Mouse (Mus musculus): ENCODE measurements around the gene Myl6.

GRCm38 (mm10) chr10:128490912-128491311 lies 3.0 kb downstream of the Myl6 start:
- TF ChIP-seq EP300 (IDR thresholded peaks at IDR 0.05; ENCODE audit: low read depth) (no peak), CTCF (IDR thresholded peaks at IDR 0.05; ENCODE audit: low read depth) (no peak)

Measured in heart, postnatal 0 days (tissue).